Mouse (Mus musculus): Measurements from ENCODE around the gene Ptprd.
A peak's percentile ranks its signal among the peaks of the same experiment; 100 is the strongest.

- TF ChIP-seq POLR2A (IDR thresholded peaks at IDR 0.05; ENCODE audit: borderline replicate concordance, insufficient read depth, low read length) (peak; percentile 39; the same call in 1 of the 2 replicates), CTCF (IDR thresholded peaks at IDR 0.05; ENCODE audit: borderline replicate concordance, insufficient read depth, low read depth, low read length) (no peak)
Measured at GRCm38 (mm10) chr4:76175086-76175485, 2036.7 kb downstream of the Ptprd start.
